18 mouse cellular contexts compared by ENCODE assay signal in genomic region chr1:80244123-80244522, GRCm38 (mm10). TPM values are rescaled to one million over a fixed set of nuclear protein-coding genes. Genes with fewer than 3 reads are reported as not detected.
DNase-seq lines count a peak whose midpoint lies in the region; ATAC-seq and TF ChIP-seq lines count a peak whose summit lies in the region.
"Had no signal": no experiment of that assay in that cellular context is flagged by ENCODE, and none has a peak within 500 bp of the region (broad histone marks: within the 10 kb centered on the region; RNA-seq: fewer than 3 reads in every experiment).

No protein-coding gene starts in this region.

- no peak for DNase-seq in heart, postnatal 0 days (ENCODE audit: low spot score)
- no peak for DNase-seq in heart, adult 9 months (ENCODE audit: low spot score in 2 of 2)
- peak; percentile 35 for DNase-seq in lung, embryonic 14.5 days
- DNase-seq in lung, postnatal 10 days: no peak
- no peak for DNase-seq in Patski (ENCODE audit: low read depth, low spot score)
- peak; percentile 43 for DNase-seq in lung, postnatal 36 days
- no peak for DNase-seq in testis, postnatal 14 days (ENCODE audit: low spot score)
- no peak for DNase-seq in layer of hippocampus, postnatal 36 days
- DNase-seq: adrenal gland, postnatal 25 days; cerebellum, postnatal 10 days; gastrocnemius, postnatal 36 days; kidney, adult 11 months; kidney, postnatal 25 days; midbrain, embryonic 14.5 days; right cerebral cortex, adult 18-20 months had no signal

- 37% methylated on average over 3 of the region's 3 CpGs for WGBS in heart, postnatal 0 days
- 60% methylated on average over 3 of the region's 3 CpGs for WGBS in lung, embryonic 14.5 days

- no peaks in the 10 kb centered on the region for H3K36me3 ChIP-seq in heart, postnatal 0 days (replicated peaks; ENCODE audit: control insufficient read depth, insufficient read depth, low read length)
- no peaks in the 10 kb centered on the region for H3K36me3 ChIP-seq in lung, embryonic 14.5 days (ENCODE audit: insufficient read depth)
- H3K36me3 ChIP-seq: heart, embryonic 15.5 days; limb, embryonic 10.5 days had no signal

- POLR2A ChIA-PET in Patski (lab: Charles Lee): interaction anchor here (0.7 kb wide), 1 partner anchor 185 kb away, joined by 3 read pairs; no protein-coding TSS in a partner anchor

- in situ Hi-C loops in Patski (cut with MboI; ENCODE audit: low pct_unique_long_range_greater_than_20kb): no loop called here

- no peak overlapping the region for H3K9ac ChIP-seq in heart, postnatal 0 days (replicated peaks; ENCODE audit: low read depth, low read length)
- H3K9ac ChIP-seq in lung, embryonic 14.5 days: no peak overlapping the region
- H3K9ac ChIP-seq: heart, embryonic 15.5 days had no signal

- CTCF ChIA-PET in Patski (lab: Charles Lee): interaction anchor here (1.8 kb wide), 2 partner anchors 9 to 63 kb away, joined by 3 to 5 read pairs; no protein-coding TSS in a partner anchor

- no peak for ATAC-seq in heart, postnatal 0 days (ENCODE audit: insufficient read depth, low read depth)
- ATAC-seq in lung, embryonic 14.5 days (ENCODE audit: insufficient read depth): no peak
- ATAC-seq in Patski: no peak

- H3K27ac ChIP-seq in heart, postnatal 0 days (ENCODE audit: low read depth): no peak overlapping the region
- no peak overlapping the region for H3K27ac ChIP-seq in lung, embryonic 14.5 days (ENCODE audit: low read depth)
- H3K27ac ChIP-seq: heart, embryonic 15.5 days; limb, embryonic 10.5 days had no signal

- H3K4me2 ChIP-seq in heart, postnatal 0 days (ENCODE audit: low read depth, low read length): no peak overlapping the region
- no peak overlapping the region for H3K4me2 ChIP-seq in lung, embryonic 14.5 days
- H3K4me2 ChIP-seq: heart, embryonic 15.5 days had no signal

- H3K9me3 ChIP-seq in heart, postnatal 0 days (replicated peaks; ENCODE audit: control insufficient read depth, low read length): no peaks in the 10 kb centered on the region
- no peaks in the 10 kb centered on the region for H3K9me3 ChIP-seq in lung, embryonic 14.5 days (ENCODE audit: low read depth, low read length)
- H3K9me3 ChIP-seq: heart, embryonic 15.5 days; limb, embryonic 10.5 days had no signal

- TF ChIP-seq EP300 in heart, postnatal 0 days (IDR thresholded peaks at IDR 0.05; ENCODE audit: low read depth): no peak

- H3K4me1 ChIP-seq in heart, postnatal 0 days (ENCODE audit: control insufficient read depth, insufficient read depth): no peaks in the 10 kb centered on the region
- H3K4me1 ChIP-seq in lung, embryonic 14.5 days (ENCODE audit: insufficient read depth): no peaks in the 10 kb centered on the region
- H3K4me1 ChIP-seq: heart, embryonic 15.5 days had no signal

- peak; percentile 38 for TF ChIP-seq CTCF in heart, postnatal 0 days (IDR thresholded peaks at IDR 0.05; ENCODE audit: low read depth)
- TF ChIP-seq CTCF in lung, embryonic 14.5 days (IDR thresholded peaks at IDR 0.05; ENCODE audit: low read depth): peak; percentile 38
- peak; percentile 31 for TF ChIP-seq CTCF in Patski (IDR thresholded peaks at IDR 0.05)

- H3K4me3 ChIP-seq in heart, postnatal 0 days (ENCODE audit: low read depth, low read length): no peak overlapping the region
- no peak overlapping the region for H3K4me3 ChIP-seq in lung, embryonic 14.5 days (ENCODE audit: low read depth, low read length)
- H3K4me3 ChIP-seq: erythroblast, embryonic 14.5 days; heart, embryonic 15.5 days; limb, embryonic 10.5 days had no signal

- no peaks in the 10 kb centered on the region for H3K27me3 ChIP-seq in heart, postnatal 0 days (ENCODE audit: control insufficient read depth, insufficient read depth, low read length)
- no peaks in the 10 kb centered on the region for H3K27me3 ChIP-seq in lung, embryonic 14.5 days (ENCODE audit: insufficient read depth, low read length)
- H3K27me3 ChIP-seq in Patski: no peaks in the 10 kb centered on the region
- H3K27me3 ChIP-seq: heart, embryonic 15.5 days had no signal

RNA-seq across cellular contexts. Expression of gene Fam124b, which starts 25.9 kb away (rescaled TPM):
- total RNA-seq in heart, postnatal 0 days (2014; rRNA removed; ENCODE audit: low replicate concordance): 0.15 and 2.7 TPM in 2 replicates
- polyA plus RNA-seq in heart, postnatal 0 days (2015; fragmentation: Nextera tagmentation; extraction: Ambion mirVana): 0.81 and 0.86 TPM in 2 replicates
- 3.1 and 3.2 TPM in 2 replicates for polyA plus RNA-seq in lung, embryonic 14.5 days (2014; fragmentation: Nextera tagmentation; extraction: Ambion mirVana)
- not detected for polyA plus RNA-seq in Patski (2021)
- under 1 TPM; 0.51 to 0.70 TPM for total RNA-seq in layer of hippocampus, postnatal 36 days (2021)
- polyA plus RNA-seq: erythroblast, embryonic 14.5 days had no signal

Comparison
In these comparisons a context has a peak if more than half of its experiments do, and no peak if none do; other contexts are left out.
1. DNase-seq: peak in lung, embryonic 14.5 days (single experiment) and lung, postnatal 36 days (single experiment); none in heart, postnatal 0 days (single experiment), heart, adult 9 months (0 of 2), lung, postnatal 10 days (single experiment), Patski (single experiment), testis, postnatal 14 days (single experiment) and layer of hippocampus, postnatal 36 days (0 of 2).
2. Peak in every context shown above with its lines, with median percentiles within 50 percentile points of each other: CTCF ChIP-seq.